Mouse (Mus musculus) layer of hippocampus, adult 2 months (tissue): ENCODE results near the gene Phlpp1. TPM values are rescaled to one million over a fixed set of nuclear protein-coding genes. Genes with fewer than 3 reads are reported as not detected.

Source experiments
- DNase-seq, 2 experiments: peaks; one replicate each; pipeline ENCODE4 v3.0.0; 2022; ENCODE audit warnings: low spot score in 2 of 2
- H3K27ac ChIP-seq: fragments of 200-600 bp; 2 replicates; pipeline ENCODE4 v1.8.1; 2022
- H3K4me3 ChIP-seq: fragments of 200-600 bp; 2 replicates; pipeline ENCODE4 v1.8.1; 2022; ENCODE audit warnings: mild to moderate bottlenecking
- CTCF ChIP-seq: fragments of 200-600 bp; conservative IDR thresholded peaks from 2 replicates; pipeline ENCODE4 v1.8.1; 2022; ENCODE audit warnings: antibody characterized with exemption, mild to moderate bottlenecking, moderate library complexity
- total RNA-seq, 2 experiments: library from RNA; stranded (reverse); gene quantifications; 2 replicates each; pipeline ENCODE4 v1.2.3; 2021

Phlpp1 gene
- total RNA-seq, 2 experiments from 2014 or later = 82.6 to 87.3 TPM

- H3K4me3 ChIP-seq = no peak overlapping the region
- DNase-seq = no peak
- TF ChIP-seq CTCF = no peak
- peak overlapping the region; percentile 32; the same call in 1 of the 2 replicates for H3K27ac ChIP-seq
These were observed 37.0 kb downstream of the Phlpp1 start for GRCm38 (mm10) chr1:106208581-106208980.

GRCm38 (mm10) chr1:106210461-106210860 lies 38.9 kb downstream of the Phlpp1 start:
- DNase-seq = no peak
- no peak for TF ChIP-seq CTCF
- Histone ChIP-seq H3K27ac (no peak overlapping the region), H3K4me3 (no peak overlapping the region)

GRCm38 (mm10) chr1:106211146-106211545 lies 39.6 kb downstream of the Phlpp1 start:
- no peak overlapping the region for H3K27ac ChIP-seq
- DNase-seq = no peak
- H3K4me3 ChIP-seq = no peak overlapping the region
- no peak for TF ChIP-seq CTCF

GRCm38 (mm10) chr1:106220431-106220830 lies 48.9 kb downstream of the Phlpp1 start:
- TF ChIP-seq CTCF = no peak
- H3K27ac ChIP-seq = no peak overlapping the region; the same call in 1 of the 2 replicates
- DNase-seq = no peak
- no peak overlapping the region for H3K4me3 ChIP-seq

- DNase-seq = no peak
- Histone ChIP-seq H3K27ac (no peak overlapping the region), H3K4me3 (no peak overlapping the region)
- no peak for TF ChIP-seq CTCF
These were observed 49.8 kb downstream of the Phlpp1 start for GRCm38 (mm10) chr1:106221371-106221770.

- Histone ChIP-seq H3K27ac (peak overlapping the region; percentile 34), H3K4me3 (no peak overlapping the region)
- TF ChIP-seq CTCF = no peak
- DNase-seq = no peak
These were observed 50.4 kb downstream of the Phlpp1 start for GRCm38 (mm10) chr1:106221964-106222363.

GRCm38 (mm10) chr1:106226613-106227012 lies 55.1 kb downstream of the Phlpp1 start:
- peak overlapping the region; percentile 75 for H3K27ac ChIP-seq
- no peak for DNase-seq
- no peak for TF ChIP-seq CTCF
- no peak overlapping the region for H3K4me3 ChIP-seq

- no peak overlapping the region for H3K4me3 ChIP-seq
- TF ChIP-seq CTCF = no peak
- peak overlapping the region; percentile 79 for H3K27ac ChIP-seq
- DNase-seq = no peak
These were observed 58.8 kb downstream of the Phlpp1 start for GRCm38 (mm10) chr1:106230313-106230712.

GRCm38 (mm10) chr1:106231345-106231744 lies 59.8 kb downstream of the Phlpp1 start:
- no peak overlapping the region for H3K4me3 ChIP-seq
- peak overlapping the region; percentile 79 for H3K27ac ChIP-seq
- no peak for TF ChIP-seq CTCF
- DNase-seq = no peak

GRCm38 (mm10) chr1:106231805-106232459 lies 60.4 kb downstream of the Phlpp1 start:
- H3K4me3 ChIP-seq = no peak overlapping the region
- peak; percentile 33 to 55 for DNase-seq
- TF ChIP-seq CTCF = no peak
- H3K27ac ChIP-seq = peak overlapping the region; percentile 79

- no peak overlapping the region for H3K4me3 ChIP-seq
- DNase-seq = no peak
- TF ChIP-seq CTCF = no peak
- peak overlapping the region; percentile 79 for H3K27ac ChIP-seq
These were observed 60.9 kb downstream of the Phlpp1 start for GRCm38 (mm10) chr1:106232460-106232850.

- Histone ChIP-seq H3K27ac (peak overlapping the region; percentile 46), H3K4me3 (no peak overlapping the region)
- no peak for DNase-seq
- TF ChIP-seq CTCF = no peak
These were observed 65.4 kb downstream of the Phlpp1 start for GRCm38 (mm10) chr1:106236986-106237385.

- Histone ChIP-seq H3K27ac (peak overlapping the region; percentile 89), H3K4me3 (peak overlapping the region; percentile 10; the same call in 1 of the 2 replicates)
- TF ChIP-seq CTCF = no peak
- DNase-seq = no peak
These were observed 68.6 kb downstream of the Phlpp1 start for GRCm38 (mm10) chr1:106240116-106240685.

GRCm38 (mm10) chr1:106241059-106241458 lies 69.5 kb downstream of the Phlpp1 start:
- DNase-seq = peak; percentile 55 to 74
- H3K4me3 ChIP-seq = no peak overlapping the region; the same call in 1 of the 2 replicates
- H3K27ac ChIP-seq = peak overlapping the region; percentile 89
- no peak for TF ChIP-seq CTCF
